ENCODE assay signal across 8 mouse cellular contexts in the genomic region with DNA sequence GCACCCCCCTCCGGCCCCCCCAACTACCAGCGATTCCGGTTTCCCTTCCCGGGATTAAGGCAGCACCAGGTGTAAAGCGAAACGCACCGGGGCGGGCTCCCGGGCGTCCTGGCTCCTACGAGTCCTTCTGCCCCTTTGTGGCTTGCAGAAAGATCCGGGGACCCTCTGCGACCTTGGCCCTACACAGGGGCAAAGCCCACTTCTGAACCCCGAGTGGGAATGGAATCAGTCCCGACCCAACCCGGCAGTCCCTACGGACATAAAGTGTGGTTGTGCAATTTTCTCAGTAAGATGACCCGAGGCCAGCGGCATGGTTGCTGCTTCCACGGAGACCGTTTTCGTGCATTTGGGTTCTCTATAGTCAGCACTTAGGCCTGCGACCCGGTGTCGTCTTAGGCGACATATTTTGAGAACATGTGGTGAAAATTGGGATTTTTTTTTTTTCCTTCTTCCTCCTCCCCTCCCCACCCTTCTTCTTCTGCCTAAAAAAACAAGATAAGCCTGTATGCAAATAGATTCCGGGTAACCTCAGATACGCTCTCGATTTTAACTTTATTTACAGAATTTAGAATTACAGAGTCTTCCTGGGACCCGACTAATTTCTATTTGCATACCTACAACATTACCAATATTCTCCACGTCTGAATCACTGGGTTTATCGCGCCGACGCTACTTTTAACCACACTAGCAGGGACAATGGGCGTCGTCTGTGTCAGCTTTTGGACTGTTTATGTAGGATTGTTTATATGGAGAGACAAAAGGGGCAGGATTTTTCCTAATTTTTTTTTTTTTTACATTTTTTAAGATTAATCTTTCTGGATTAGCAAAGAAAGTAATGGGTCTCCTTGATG. TPM values are rescaled to one million over a fixed set of nuclear protein-coding genes. Genes with fewer than 3 reads are reported as not detected.
DNase-seq lines count a peak whose midpoint lies in the region; ATAC-seq and TF ChIP-seq lines count a peak whose summit lies in the region.

No protein-coding gene starts in this region.

- H3K4me3 ChIP-seq in E14TG2a.4 (replicated peaks; ENCODE audit: low read length), result peak overlapping the region; percentile 74
- peak overlapping the region; percentile 11 for H3K4me3 ChIP-seq in forebrain, postnatal 0 days (ENCODE audit: low read depth, low read length)
- peak overlapping the region; percentile 31 for H3K4me3 ChIP-seq in hindbrain, embryonic 13.5 days
- H3K4me3 ChIP-seq in liver, adult 2 months (ENCODE audit: insufficient read depth, low read depth, low read length), result peak overlapping the region; percentile 78
- H3K4me3 ChIP-seq in myocyte, result peak overlapping the region; percentile 45

- no peak for ATAC-seq in forebrain, postnatal 0 days
- ATAC-seq in hindbrain, embryonic 13.5 days (ENCODE audit: low FRiP score), result no peak

- H3K9ac ChIP-seq in forebrain, postnatal 0 days, result peak overlapping the region; percentile 35; the same call in 1 of the 2 replicates
- peak overlapping the region; percentile 49 for H3K9ac ChIP-seq in hindbrain, embryonic 13.5 days
- H3K9ac ChIP-seq in liver, adult 2 months (ENCODE audit: low read depth, low read length), result peak overlapping the region; percentile 82

- TF ChIP-seq CTCF in E14TG2a.4 (conservative IDR thresholded peaks at IDR 0.05; ENCODE audit: low read length), result no peak
- TF ChIP-seq CTCF in forebrain, postnatal 0 days (IDR thresholded peaks at IDR 0.05; ENCODE audit: low read depth), result no peak
- no peak for TF ChIP-seq CTCF in liver, adult 2 months (IDR thresholded peaks at IDR 0.05; ENCODE audit: low read depth, low read length)

- H3K27me3 ChIP-seq in E14TG2a.4 (ENCODE audit: insufficient read depth, low read length) (0 out of 2 replicates have a peak, but pooled peaks cover 5% of the 10 kb centered on the region), myocyte (ENCODE audit: control insufficient read depth, insufficient read depth, insufficient read length) (no peaks in the 10 kb centered on the region)
- no peaks in the 10 kb centered on the region for H3K27me3 ChIP-seq in forebrain, postnatal 0 days (ENCODE audit: insufficient read depth, low read length)
- H3K27me3 ChIP-seq in hindbrain, embryonic 13.5 days, result 0 out of 2 replicates have a peak, but pooled peaks cover 3% of the 10 kb centered on the region
- no peaks in the 10 kb centered on the region for H3K27me3 ChIP-seq in liver, adult 2 months (ENCODE audit: control insufficient read depth, insufficient read depth, low read length)

- H3K4me1 ChIP-seq in E14TG2a.4 (replicated peaks; ENCODE audit: low read depth, low read length), result peaks cover 55% of the 10 kb centered on the region
- H3K4me1 ChIP-seq in forebrain, postnatal 0 days (ENCODE audit: insufficient read depth), result no peaks in the 10 kb centered on the region; the same call in 1 of the 2 replicates
- peaks cover 25% of the 10 kb centered on the region for H3K4me1 ChIP-seq in hindbrain, embryonic 13.5 days (replicated peaks)
- peaks cover 7% of the 10 kb centered on the region for H3K4me1 ChIP-seq in liver, adult 2 months (ENCODE audit: control insufficient read depth, insufficient read depth, low read length)

- no peak for TF ChIP-seq POLR2A in liver, adult 2 months (IDR thresholded peaks at IDR 0.05; ENCODE audit: extremely low read depth, insufficient read depth, low read length)
- TF ChIP-seq POLR2A in myocyte (IDR thresholded peaks at IDR 0.05; ENCODE audit: insufficient read length, low read depth), result peak; percentile 16

- H3K4me2 ChIP-seq in forebrain, postnatal 0 days (ENCODE audit: low read depth), result peak overlapping the region; percentile 43
- peak overlapping the region; percentile 56 for H3K4me2 ChIP-seq in hindbrain, embryonic 13.5 days
- H3K4me2 ChIP-seq in myocyte (ENCODE audit: low read depth), result peak overlapping the region; percentile 98

- H3K36me3 ChIP-seq in E14TG2a.4 (ENCODE audit: insufficient read depth, low read length) (no peaks in the 10 kb centered on the region), myocyte (ENCODE audit: control insufficient read depth, insufficient read depth) (no peaks in the 10 kb centered on the region)
- H3K36me3 ChIP-seq in forebrain, postnatal 0 days (ENCODE audit: insufficient read depth), result no peaks in the 10 kb centered on the region
- no peaks in the 10 kb centered on the region for H3K36me3 ChIP-seq in hindbrain, embryonic 13.5 days
- H3K36me3 ChIP-seq in liver, adult 2 months (ENCODE audit: control insufficient read depth, insufficient read depth, low read length), result no peaks in the 10 kb centered on the region

- no peak overlapping the region for H3K27ac ChIP-seq in forebrain, postnatal 0 days (ENCODE audit: low read depth, low read length)
- no peak overlapping the region for H3K27ac ChIP-seq in hindbrain, embryonic 13.5 days
- H3K27ac ChIP-seq in liver, adult 2 months (replicated peaks; ENCODE audit: insufficient read depth, low read depth, low read length), result peak overlapping the region; percentile 91

- no peaks in the 10 kb centered on the region for H3K9me3 ChIP-seq in E14TG2a.4 (ENCODE audit: low read length)
- no peaks in the 10 kb centered on the region for H3K9me3 ChIP-seq in forebrain, postnatal 0 days (ENCODE audit: low read length)
- H3K9me3 ChIP-seq in hindbrain, embryonic 13.5 days, result no peaks in the 10 kb centered on the region

- H3K79me2 ChIP-seq in liver, adult 2 months (ENCODE audit: control insufficient read depth, insufficient read depth, low read length), result no peaks in the 10 kb centered on the region
- no peaks in the 10 kb centered on the region for H3K79me2 ChIP-seq in myocyte (ENCODE audit: control insufficient read depth, insufficient read depth)

- 8% methylated on average over 37 of the region's 37 CpGs for WGBS in forebrain, postnatal 0 days
- WGBS in hindbrain, embryonic 13.5 days, result 2% methylated on average over 37 of the region's 37 CpGs
- WGBS in liver, adult 2 months, result under 1% methylated on average over 37 of the region's 37 CpGs

- DNase-seq in adrenal gland, postnatal 14 days, result peak; percentile 83
- no peak for DNase-seq in forebrain, postnatal 0 days
- DNase-seq in liver, adult 2 months (ENCODE audit: extremely low read depth, low read depth, low spot score), result peak; percentile 60
- DNase-seq in thymus, postnatal 4 days, result peak; percentile 66
- DNase-seq in right cerebral cortex, postnatal 14 days, result no peak

- H3ac ChIP-seq in myocyte (ENCODE audit: control insufficient read depth, insufficient read length), result no peak overlapping the region

TF ChIP-seq in myocyte, 11 proteins besides CTCF, POLR2A, EP300 and RAD21:
- TF ChIP-seq CEBPB (IDR thresholded peaks at IDR 0.05; ENCODE audit: insufficient read depth, poor library complexity, severe bottlenecking) (peak; percentile 88), E2F4 (IDR thresholded peaks at IDR 0.05; ENCODE audit: insufficient read depth) (no peak)

RNA-seq across cellular contexts. Expression of a gene that starts 5.7 kb away (rescaled TPM):
- 28.6 and 32.6 TPM in 2 replicates for total RNA-seq in adrenal gland, postnatal 14 days (2021)
- 3.3 and 3.5 TPM in 2 replicates for total RNA-seq in forebrain, postnatal 0 days (2014; rRNA removed)
- polyA plus RNA-seq in forebrain, postnatal 0 days (2015; fragmentation: Nextera tagmentation; extraction: Ambion mirVana), result 0.28 and 0.64 TPM in 2 replicates
- polyA plus RNA-seq in hindbrain, embryonic 13.5 days (2015; fragmentation: Nextera tagmentation; extraction: Ambion mirVana), result 1.9 and 2.3 TPM in 2 replicates
- 4.2 and 5.6 TPM in 2 replicates for total RNA-seq in liver, adult 2 months (2014; rRNA removed)
- polyA plus RNA-seq in liver, adult 2 months (2012; rRNA removed), result 2.4 and 2.9 TPM in 2 replicates
- polyA plus RNA-seq in myocyte (2012; fragmentation: generic; extraction: Trizol), result 5.0 TPM

Comparison
In these comparisons a context has a peak if more than half of its experiments do, and no peak if none do; other contexts are left out.
1. H3K4me3 ChIP-seq: peak in every context shown above with its lines; median percentile 78 in liver, adult 2 months; 74 in E14TG2a.4; 45 in myocyte; 31 in hindbrain, embryonic 13.5 days; 11 in forebrain, postnatal 0 days.
2. DNase-seq: peak in adrenal gland, postnatal 14 days (single experiment), liver, adult 2 months (single experiment) and thymus, postnatal 4 days (single experiment); none in forebrain, postnatal 0 days (single experiment) and right cerebral cortex, postnatal 14 days (single experiment).
3. H3K4me2 ChIP-seq: peak in every context shown above with its lines; median percentile 98 in myocyte; 56 in hindbrain, embryonic 13.5 days; 43 in forebrain, postnatal 0 days.
4. Peak in every context shown above with its lines, with median percentiles within 50 percentile points of each other: H3K9ac ChIP-seq.